Mouse (Mus musculus): ENCODE data around the gene Irf8. TPM values are rescaled to one million over a fixed set of nuclear protein-coding genes. Genes with fewer than 3 reads are reported as not detected.
A peak's percentile ranks its signal among the peaks of the same experiment; 100 is the strongest.
"Not testable (repeated sequence)": the region's sequence is repeated elsewhere in the genome, so short reads cannot be mapped to it uniquely, and the experiment has no call there.

Irf8 gene
- total RNA-seq, 1 experiment from 2014 or later, result 235 TPM

DNA sequence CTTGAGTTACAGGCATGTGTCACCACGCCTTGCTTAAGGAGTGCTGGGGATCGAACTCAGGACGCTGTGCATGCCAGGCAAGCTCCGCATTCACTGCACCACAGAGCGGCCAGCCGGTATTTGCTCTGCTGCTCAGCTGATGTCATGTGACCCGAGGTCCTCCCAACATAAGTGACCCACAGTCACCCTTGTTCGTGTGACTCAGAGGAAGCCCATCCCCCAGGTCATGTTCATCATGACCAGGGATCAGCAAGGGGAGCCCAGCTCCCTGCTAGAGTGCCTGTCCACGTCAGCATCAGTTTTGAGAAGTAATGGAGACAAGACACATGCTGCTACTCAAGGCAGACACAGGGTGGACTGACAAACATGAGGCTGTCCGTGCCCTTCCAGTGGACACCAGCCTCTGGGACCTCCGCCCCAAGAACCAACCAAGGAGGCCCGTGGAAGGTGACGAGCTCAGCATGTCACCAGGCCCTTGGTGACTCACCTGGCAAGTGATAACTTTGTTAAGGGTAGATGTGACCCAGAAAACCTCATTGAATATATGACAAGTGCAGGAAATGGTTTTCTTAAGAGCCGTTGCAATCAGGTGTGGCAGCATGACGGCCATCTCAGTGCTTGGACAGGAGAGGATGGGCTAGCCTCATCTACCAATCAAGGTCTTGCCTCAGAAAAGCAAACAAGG, 20.0 kb upstream of the Irf8 start:
- peak; percentile 19; the same call in 1 of the 2 replicates for ATAC-seq (replicated peaks; ENCODE audit: insufficient number of reproducible peaks, low FRiP score, low TSS enrichment, poor library complexity, severe bottlenecking)

- ATAC-seq (replicated peaks; ENCODE audit: insufficient number of reproducible peaks, low FRiP score, low TSS enrichment, poor library complexity, severe bottlenecking), result peak; percentile 29; the same call in 1 of the 2 replicates
Measured at GRCm38 (mm10) chr8:120719586-120720236, 16.4 kb upstream of the Irf8 start.

GRCm38 (mm10) chr8:120723025-120723424, 13.1 kb upstream of the Irf8 start:
- ATAC-seq (replicated peaks; ENCODE audit: insufficient number of reproducible peaks, low FRiP score, low TSS enrichment, poor library complexity, severe bottlenecking), result no peak

DNA sequence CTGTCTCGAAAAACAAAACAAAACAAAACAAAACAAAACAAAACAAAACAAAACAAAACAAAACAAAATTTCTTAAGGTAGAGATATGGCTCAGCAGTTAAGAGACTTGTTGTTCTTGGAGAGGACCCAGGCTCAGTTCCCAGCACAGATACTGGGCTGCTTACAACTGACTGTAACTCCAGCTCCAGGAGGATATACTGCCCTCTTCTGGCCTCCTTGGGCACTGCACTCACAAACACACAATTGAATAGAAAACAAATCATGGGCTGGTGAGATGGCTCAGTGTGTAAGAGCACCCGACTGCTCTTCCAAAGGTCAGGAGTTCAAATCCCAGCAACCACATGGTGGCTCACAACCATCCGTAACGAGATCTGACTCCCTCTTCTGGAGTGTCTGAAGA, 12.1 kb upstream of the Irf8 start:
- ATAC-seq (replicated peaks; ENCODE audit: insufficient number of reproducible peaks, low FRiP score, low TSS enrichment, poor library complexity, severe bottlenecking), result not testable (repeated sequence)

GRCm38 (mm10) chr8:120724816-120725575, 11.2 kb upstream of the Irf8 start:
- peak; percentile 59 for ATAC-seq (replicated peaks; ENCODE audit: insufficient number of reproducible peaks, low FRiP score, low TSS enrichment, poor library complexity, severe bottlenecking)

DNA sequence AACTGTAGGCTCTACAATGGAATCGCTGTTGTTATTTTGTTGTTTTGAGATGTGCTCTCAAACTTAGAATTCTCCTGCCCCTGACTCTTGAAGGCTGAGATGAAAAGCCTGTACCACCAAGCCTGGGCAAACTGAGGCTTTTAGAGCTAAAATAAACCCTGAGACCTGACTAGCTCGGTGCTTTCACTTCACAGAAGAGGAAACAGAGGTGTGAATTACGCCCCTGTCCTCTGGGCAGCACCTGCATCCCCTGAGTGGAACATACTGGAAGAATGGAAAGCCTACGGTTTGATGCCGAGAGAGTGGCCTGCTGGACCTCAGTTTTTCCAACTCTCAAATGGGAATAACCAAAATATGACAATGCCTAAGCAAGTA, 10.6 kb upstream of the Irf8 start:
- ATAC-seq (replicated peaks; ENCODE audit: insufficient number of reproducible peaks, low FRiP score, low TSS enrichment, poor library complexity, severe bottlenecking), result no peak

- ATAC-seq (replicated peaks; ENCODE audit: insufficient number of reproducible peaks, low FRiP score, low TSS enrichment, poor library complexity, severe bottlenecking), result no peak
Measured at GRCm38 (mm10) chr8:120726051-120726450, 10.1 kb upstream of the Irf8 start.

- no peak for ATAC-seq (replicated peaks; ENCODE audit: insufficient number of reproducible peaks, low FRiP score, low TSS enrichment, poor library complexity, severe bottlenecking)
Measured at GRCm38 (mm10) chr8:120728488-120729160, 7.5 kb upstream of the Irf8 start.

- ATAC-seq (replicated peaks; ENCODE audit: insufficient number of reproducible peaks, low FRiP score, low TSS enrichment, poor library complexity, severe bottlenecking), result no peak
Measured at GRCm38 (mm10) chr8:120731582-120731981, 4.6 kb upstream of the Irf8 start.

GRCm38 (mm10) chr8:120732068-120732467, 4.1 kb upstream of the Irf8 start:
- ATAC-seq (replicated peaks; ENCODE audit: insufficient number of reproducible peaks, low FRiP score, low TSS enrichment, poor library complexity, severe bottlenecking), result no peak

- ATAC-seq (replicated peaks; ENCODE audit: insufficient number of reproducible peaks, low FRiP score, low TSS enrichment, poor library complexity, severe bottlenecking), result peak; percentile 23; the same call in 1 of the 2 replicates
Measured at GRCm38 (mm10) chr8:120736486-120736885, 328 bp downstream of the Irf8 start.

- ATAC-seq (replicated peaks; ENCODE audit: insufficient number of reproducible peaks, low FRiP score, low TSS enrichment, poor library complexity, severe bottlenecking), result peak; percentile 20; the same call in 1 of the 2 replicates
Measured at GRCm38 (mm10) chr8:120737166-120737565, 1.0 kb downstream of the Irf8 start.

- ATAC-seq (replicated peaks; ENCODE audit: insufficient number of reproducible peaks, low FRiP score, low TSS enrichment, poor library complexity, severe bottlenecking), result no peak
Measured at GRCm38 (mm10) chr8:120738771-120739170, 2.6 kb downstream of the Irf8 start.

GRCm38 (mm10) chr8:120739526-120739925, 3.4 kb downstream of the Irf8 start:
- ATAC-seq (replicated peaks; ENCODE audit: insufficient number of reproducible peaks, low FRiP score, low TSS enrichment, poor library complexity, severe bottlenecking), result no peak

DNA sequence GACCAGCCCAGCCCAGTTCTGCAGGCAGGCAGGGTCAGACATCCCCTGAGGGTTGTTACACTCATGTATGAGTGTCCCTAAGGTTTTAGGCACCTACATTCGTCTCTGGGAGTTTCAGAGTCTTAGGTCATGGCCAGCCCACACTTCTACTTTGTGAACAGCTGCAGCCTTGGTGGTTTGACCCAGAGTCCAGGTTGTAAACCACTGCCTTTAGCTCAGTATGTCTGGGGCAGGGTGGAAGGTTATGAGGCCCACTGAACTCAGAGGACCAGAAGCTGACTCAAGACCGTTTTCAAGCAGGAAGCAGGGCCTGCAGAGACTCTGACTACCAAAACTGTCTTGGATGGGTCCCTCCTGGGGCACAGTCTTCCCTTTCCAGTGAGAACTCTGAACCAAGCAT, 4.4 kb downstream of the Irf8 start:
- ATAC-seq (replicated peaks; ENCODE audit: insufficient number of reproducible peaks, low FRiP score, low TSS enrichment, poor library complexity, severe bottlenecking), result no peak

- ATAC-seq (replicated peaks; ENCODE audit: insufficient number of reproducible peaks, low FRiP score, low TSS enrichment, poor library complexity, severe bottlenecking), result no peak
Measured at GRCm38 (mm10) chr8:120741001-120741400, 4.8 kb downstream of the Irf8 start.

DNA sequence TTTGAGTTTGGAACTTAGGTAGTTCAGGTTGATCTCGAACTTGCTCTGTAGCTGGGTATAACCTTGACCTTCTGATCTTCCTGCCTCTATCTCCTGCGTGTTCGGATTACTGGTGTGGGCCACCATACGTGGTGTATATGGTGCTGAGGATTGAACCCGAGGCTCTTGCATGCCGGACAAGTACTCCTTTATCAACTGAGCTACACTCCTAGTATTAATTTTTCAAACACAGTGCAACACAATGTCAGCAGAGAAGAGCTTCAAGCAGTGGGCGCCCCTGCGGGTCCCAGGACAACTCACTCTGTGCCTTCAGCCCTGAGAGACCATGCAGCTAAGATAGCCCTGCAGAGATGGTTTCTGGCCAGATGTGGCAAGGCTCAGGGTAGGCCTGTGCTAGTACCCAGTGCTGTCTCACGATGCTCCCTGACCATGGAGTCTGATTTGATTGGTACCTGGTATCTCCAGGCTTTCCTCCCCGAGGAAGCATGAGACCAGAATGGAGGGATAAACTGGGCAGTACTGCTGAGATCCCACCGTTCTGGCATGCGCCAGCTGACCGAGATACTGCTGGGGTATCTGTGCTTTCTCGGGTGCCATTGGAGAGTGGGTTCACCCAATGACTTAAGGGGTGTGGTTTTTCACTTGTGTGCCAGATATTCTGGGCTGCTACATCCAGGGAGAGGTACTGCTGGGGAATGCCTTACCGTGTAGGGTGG, 5.8 kb downstream of the Irf8 start:
- ATAC-seq (replicated peaks; ENCODE audit: insufficient number of reproducible peaks, low FRiP score, low TSS enrichment, poor library complexity, severe bottlenecking), result no peak

DNA sequence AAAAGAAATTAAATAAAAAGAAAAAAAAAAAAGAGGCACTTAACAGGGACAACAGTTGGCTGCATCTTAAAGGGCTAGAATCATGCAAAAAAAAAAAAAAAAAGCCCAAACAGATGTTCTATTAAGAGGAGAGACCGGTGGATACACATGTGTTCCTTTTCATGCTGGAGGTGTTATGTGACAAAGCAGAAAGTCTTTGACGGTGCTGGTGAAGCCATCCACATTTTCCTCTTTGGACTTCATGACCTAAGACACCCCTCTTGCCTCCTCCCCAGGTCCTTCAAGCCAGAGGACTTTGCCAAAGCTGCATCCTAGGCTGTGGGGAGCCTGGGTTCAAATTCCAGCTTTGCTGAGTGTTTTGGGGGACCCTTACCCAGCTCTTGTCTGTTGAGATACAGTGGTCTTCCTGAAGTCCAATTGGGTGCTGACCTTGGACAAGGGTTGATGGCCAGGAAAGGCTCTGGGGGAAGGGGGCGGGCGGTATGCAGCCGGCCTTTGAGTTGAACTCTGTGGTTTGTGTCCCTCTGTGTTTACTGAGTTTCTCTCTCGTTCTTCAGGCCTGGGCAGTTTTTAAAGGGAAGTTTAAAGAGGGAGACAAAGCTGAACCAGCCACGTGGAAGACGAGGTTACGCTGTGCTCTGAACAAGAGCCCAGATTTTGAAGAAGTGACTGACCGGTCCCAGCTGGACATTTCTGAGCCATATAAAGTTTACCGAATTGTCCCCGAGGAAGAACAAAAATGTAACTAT, 7.2 kb downstream of the Irf8 start:
- ATAC-seq (replicated peaks; ENCODE audit: insufficient number of reproducible peaks, low FRiP score, low TSS enrichment, poor library complexity, severe bottlenecking), result no peak

Data from monocyte, adult 5-6 weeks (primary cell).